Mouse (Mus musculus): Measurements from ENCODE around the gene Prps2.
"Not testable (repeated sequence)": the region's sequence is repeated elsewhere in the genome, so short reads cannot be mapped to it uniquely, and the experiment has no call there.

The Prps2 gene

GRCm38 (mm10) chrX:167321233-167321806 is 61.2 kb downstream of the Prps2 start:
- no peak for DNase-seq

- no peak for DNase-seq
Observed at GRCm38 (mm10) chrX:167318819-167319396, 63.6 kb downstream of the Prps2 start.

- no peak for DNase-seq
Observed at GRCm38 (mm10) chrX:167315766-167316165, 66.8 kb downstream of the Prps2 start.

GRCm38 (mm10) chrX:167315093-167315726 is 67.3 kb downstream of the Prps2 start:
- no peak for DNase-seq

GRCm38 (mm10) chrX:167302061-167302460 is 80.5 kb downstream of the Prps2 start:
- not testable (repeated sequence) for DNase-seq
